Mouse (Mus musculus): Measurements from ENCODE around the gene Echs1. TPM values are rescaled to one million over a fixed set of nuclear protein-coding genes. Genes with fewer than 3 reads are reported as not detected.

The Echs1 gene
- 157 TPM for polyA plus RNA-seq (2014; fragmentation: Illumina TruSeq; extraction: RNeasy Lipid Tissue Mini Kit (QIAGEN cat#74804); ENCODE audit: low read depth, low replicate concordance)

DNA sequence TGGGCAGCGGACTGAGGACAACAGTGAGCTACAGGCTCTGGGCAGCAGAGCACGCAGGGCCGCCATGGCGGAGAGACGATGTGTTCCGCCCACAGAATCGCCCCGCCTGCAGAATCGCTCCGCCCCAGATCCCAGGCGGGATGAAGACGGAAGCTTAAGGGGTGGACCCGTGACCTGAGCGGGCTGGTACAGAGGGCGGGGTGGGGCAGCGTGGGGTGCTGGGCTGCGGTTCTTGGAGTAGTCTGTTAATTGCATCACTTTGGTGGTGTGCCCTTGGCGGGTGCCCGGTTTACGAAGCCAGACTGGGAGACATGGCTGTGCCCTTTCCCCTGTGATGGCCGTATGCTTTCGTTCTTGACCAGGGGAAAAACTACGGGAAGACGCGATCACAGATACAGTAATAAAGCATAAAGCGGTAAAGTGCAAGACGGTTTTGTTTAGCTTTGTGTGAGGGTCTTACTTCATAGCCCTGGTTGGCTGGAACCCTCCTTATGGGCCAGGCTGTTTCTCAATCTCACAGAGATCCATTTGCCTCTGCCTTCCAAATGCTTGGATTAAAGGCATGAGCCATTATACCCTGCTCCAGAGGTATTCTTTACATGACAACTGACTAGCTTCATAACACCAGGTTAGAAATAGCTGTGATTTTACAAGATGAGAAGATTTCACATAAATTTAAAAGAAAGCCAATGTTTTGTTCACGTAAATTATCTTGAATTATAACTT lies at the start of gene Echs1:
TSS of gene Echs1 (minus strand) at position 148 of the 726 bp plus-strand sequence.

GRCm38 (mm10) chr7:140164664-140165063 lies 48.4 kb upstream of the Echs1 start, which contains the start of gene Olfr522:
Gene Olfr522, minus strand, starts transcription at chr7:140164764.

GRCm38 (mm10) chr7:140154218-140154927 lies 38.1 kb upstream of the Echs1 start, which contains the start of gene Sprn:
Gene Sprn, minus strand, starts transcription at chr7:140154877.

GRCm38 (mm10) chr7:140137135-140138020 lies 21.1 kb upstream of the Echs1 start, which contains the start of gene Mtg1:
Gene Mtg1, plus strand, starts transcription at chr7:140137564.

GRCm38 (mm10) chr7:140115583-140116328 lies 520 bp downstream of the Echs1 start, which contains the start of gene Paox:
Gene Paox, plus strand, starts transcription at chr7:140115799.

GRCm38 (mm10) chr7:140101993-140102860 lies 14.0 kb downstream of the Echs1 start, which contains the start of gene Fuom:
Gene Fuom, minus strand, starts transcription at chr7:140102441.

GRCm38 (mm10) chr7:140092924-140093528 lies 23.2 kb downstream of the Echs1 start, which contains the start of gene Prap1:
Gene Prap1, plus strand, starts transcription at chr7:140093395.

GRCm38 (mm10) chr7:140082242-140082678 lies 34.0 kb downstream of the Echs1 start, which contains the start of gene Caly:
Gene Caly, minus strand, starts transcription at chr7:140082548.

Other genes with a start within 250 kb of the Echs1 start
- not detected for gene Kndc1, start 221.8 kb downstream of the Echs1 start, polyA plus RNA-seq (2014; fragmentation: Illumina TruSeq; extraction: RNeasy Lipid Tissue Mini Kit (QIAGEN cat#74804); ENCODE audit: low read depth, low replicate concordance)
- not detected for gene Utf1, start 172.7 kb downstream of the Echs1 start, polyA plus RNA-seq (2014; fragmentation: Illumina TruSeq; extraction: RNeasy Lipid Tissue Mini Kit (QIAGEN cat#74804); ENCODE audit: low read depth, low replicate concordance)
- not detected for gene 6430531B16Rik, start 137.7 kb downstream of the Echs1 start, polyA plus RNA-seq (2014; fragmentation: Illumina TruSeq; extraction: RNeasy Lipid Tissue Mini Kit (QIAGEN cat#74804); ENCODE audit: low read depth, low replicate concordance)
- not detected for gene Adam8, start 123.9 kb downstream of the Echs1 start, polyA plus RNA-seq (2014; fragmentation: Illumina TruSeq; extraction: RNeasy Lipid Tissue Mini Kit (QIAGEN cat#74804); ENCODE audit: low read depth, low replicate concordance)
- gene Zfp511, start 80.1 kb downstream of the Echs1 start, polyA plus RNA-seq (2014; fragmentation: Illumina TruSeq; extraction: RNeasy Lipid Tissue Mini Kit (QIAGEN cat#74804); ENCODE audit: low read depth, low replicate concordance), result 6.5 TPM
- 11.9 TPM for gene Tubgcp2, start 79.8 kb downstream of the Echs1 start, polyA plus RNA-seq (2014; fragmentation: Illumina TruSeq; extraction: RNeasy Lipid Tissue Mini Kit (QIAGEN cat#74804); ENCODE audit: low read depth, low replicate concordance)
- not detected for gene Msx3, start 67.4 kb downstream of the Echs1 start, polyA plus RNA-seq (2014; fragmentation: Illumina TruSeq; extraction: RNeasy Lipid Tissue Mini Kit (QIAGEN cat#74804); ENCODE audit: low read depth, low replicate concordance)
- gene Caly, start 33.9 kb downstream of the Echs1 start, polyA plus RNA-seq (2014; fragmentation: Illumina TruSeq; extraction: RNeasy Lipid Tissue Mini Kit (QIAGEN cat#74804); ENCODE audit: low read depth, low replicate concordance), result not detected
- gene Prap1, start 23.1 kb downstream of the Echs1 start, polyA plus RNA-seq (2014; fragmentation: Illumina TruSeq; extraction: RNeasy Lipid Tissue Mini Kit (QIAGEN cat#74804); ENCODE audit: low read depth, low replicate concordance), result not detected
- gene Fuom, start 14.0 kb downstream of the Echs1 start, polyA plus RNA-seq (2014; fragmentation: Illumina TruSeq; extraction: RNeasy Lipid Tissue Mini Kit (QIAGEN cat#74804); ENCODE audit: low read depth, low replicate concordance), result 53.2 TPM
- gene Paox, start 677 bp downstream of the Echs1 start, polyA plus RNA-seq (2014; fragmentation: Illumina TruSeq; extraction: RNeasy Lipid Tissue Mini Kit (QIAGEN cat#74804); ENCODE audit: low read depth, low replicate concordance), result 2.5 TPM
- gene Mtg1, start 21.1 kb upstream of the Echs1 start, polyA plus RNA-seq (2014; fragmentation: Illumina TruSeq; extraction: RNeasy Lipid Tissue Mini Kit (QIAGEN cat#74804); ENCODE audit: low read depth, low replicate concordance), result 7.6 TPM
- gene Sprn, start 38.4 kb upstream of the Echs1 start, polyA plus RNA-seq (2014; fragmentation: Illumina TruSeq; extraction: RNeasy Lipid Tissue Mini Kit (QIAGEN cat#74804); ENCODE audit: low read depth, low replicate concordance), result not detected
- gene Olfr522, start 48.3 kb upstream of the Echs1 start, polyA plus RNA-seq (2014; fragmentation: Illumina TruSeq; extraction: RNeasy Lipid Tissue Mini Kit (QIAGEN cat#74804); ENCODE audit: low read depth, low replicate concordance), result not detected
- gene Olfr523, start 56.7 kb upstream of the Echs1 start, polyA plus RNA-seq (2014; fragmentation: Illumina TruSeq; extraction: RNeasy Lipid Tissue Mini Kit (QIAGEN cat#74804); ENCODE audit: low read depth, low replicate concordance), result not detected
- gene Olfr524, start 89.5 kb upstream of the Echs1 start, polyA plus RNA-seq (2014; fragmentation: Illumina TruSeq; extraction: RNeasy Lipid Tissue Mini Kit (QIAGEN cat#74804); ENCODE audit: low read depth, low replicate concordance), result not detected
- not detected for gene Cd163l1, start 101.8 kb upstream of the Echs1 start, polyA plus RNA-seq (2014; fragmentation: Illumina TruSeq; extraction: RNeasy Lipid Tissue Mini Kit (QIAGEN cat#74804); ENCODE audit: low read depth, low replicate concordance)
- not detected for gene 5830411N06Rik, start 130.8 kb upstream of the Echs1 start, polyA plus RNA-seq (2014; fragmentation: Illumina TruSeq; extraction: RNeasy Lipid Tissue Mini Kit (QIAGEN cat#74804); ENCODE audit: low read depth, low replicate concordance)
- gene Olfr525, start 204.4 kb upstream of the Echs1 start, polyA plus RNA-seq (2014; fragmentation: Illumina TruSeq; extraction: RNeasy Lipid Tissue Mini Kit (QIAGEN cat#74804); ENCODE audit: low read depth, low replicate concordance), result not detected
- not detected for gene Olfr527, start 217.5 kb upstream of the Echs1 start, polyA plus RNA-seq (2014; fragmentation: Illumina TruSeq; extraction: RNeasy Lipid Tissue Mini Kit (QIAGEN cat#74804); ENCODE audit: low read depth, low replicate concordance)
- not detected for gene Olfr60, start 245.2 kb upstream of the Echs1 start, polyA plus RNA-seq (2014; fragmentation: Illumina TruSeq; extraction: RNeasy Lipid Tissue Mini Kit (QIAGEN cat#74804); ENCODE audit: low read depth, low replicate concordance)